Mouse (Mus musculus) Patski (cell line): Measurements from ENCODE around the gene Cald1. TPM values are rescaled to one million over a fixed set of nuclear protein-coding genes. Genes with fewer than 3 reads are reported as not detected.

Experiments
- ATAC-seq: fragments of 100-300 bp; one replicate; pipeline ENCODE4 v1.8.0; 2021
- CTCF ChIA-PET: fragments of 350-600 bp; sonication (Branson Sonifier 250); formaldehyde crosslinking; loops from one replicate; lab custom pipeline; 2022; ENCODE audit warnings: inconsistent platforms; lab: Charles Lee
- POLR2A ChIA-PET: fragments of 350-600 bp; sonication (Branson Sonifier 250); formaldehyde crosslinking; loops from one replicate; lab custom pipeline; 2022; ENCODE audit warnings: antibody characterized with exemption, inconsistent platforms; lab: Charles Lee
- DNase-seq: peaks from one replicate; pipeline ENCODE4 v3.0.0-alpha.2; 2011; ENCODE audit warnings: low read depth, low spot score
- H3K27me3 ChIP-seq: fragments of 371-371 bp; one replicate; pipeline ENCODE4 v1.5.1; 2021
- CTCF ChIP-seq: fragments of 100-300 bp; IDR thresholded peaks from one replicate; pipeline ENCODE4 v1.5.1; 2021
- in situ Hi-C: fragments of 300-500 bp; cut with MboI; formaldehyde crosslinking; loops from 3 replicates; pipeline ENCODE4 v1.11.1; 2018; ENCODE audit warnings: low pct_unique_long_range_greater_than_20kb, mixed read lengths
- polyA plus RNA-seq: library from polyadenylated mRNA; unstranded; gene quantifications from one replicate; pipeline ENCODE4 v1.2.3, GENCODE M21; 2021

Gene Cald1
- polyA plus RNA-seq, 1 experiment from 2014 or later, result 800 TPM

- no peaks in the 10 kb centered on the region for H3K27me3 ChIP-seq
- TF ChIP-seq CTCF, result no peak
- in situ Hi-C loops, result no loop called here
- POLR2A ChIA-PET, result interaction anchor here (0.8 kb wide), 1 partner anchor 125 kb away, joined by 4 read pairs; no protein-coding TSS in a partner anchor
- ATAC-seq (no peak), DNase-seq (peak; percentile 12)
- CTCF ChIA-PET, result no interaction called here
Observed at GRCm38 (mm10) chr6:34714612-34715011, 116.3 kb downstream of the Cald1 start.

- ChIA-PET POLR2A (interaction anchor here (1.2 kb wide), 1 partner anchor 118 kb away, joined by 3 read pairs; the partner anchor contains the start of gene Cald1), CTCF (interaction anchor here (1.9 kb wide), 1 partner anchor 31 kb away, joined by 4 read pairs; no protein-coding TSS in a partner anchor)
- ATAC-seq (no peak), DNase-seq (no peak)
- no peaks in the 10 kb centered on the region for H3K27me3 ChIP-seq
- no peak for TF ChIP-seq CTCF
- in situ Hi-C loops, result no loop called here
Observed at GRCm38 (mm10) chr6:34716206-34716887, 118.0 kb downstream of the Cald1 start.

GRCm38 (mm10) chr6:34716888-34717635 is 118.8 kb downstream of the Cald1 start:
- no peaks in the 10 kb centered on the region for H3K27me3 ChIP-seq
- ChIA-PET CTCF (interaction anchor here (0.7 to 1.9 kb wide), 6 partner anchors 8 to 161 kb away, joined by 3 to 7 read pairs (median 4); partner anchors contain the start of gene Cyren), POLR2A (interaction anchor here (0.9 to 1.2 kb wide), 2 partner anchors 59 to 118 kb away, joined by 3 read pairs; no protein-coding TSS in a partner anchor)
- ATAC-seq (peak; percentile 86), DNase-seq (peak; percentile 81)
- in situ Hi-C loops, result no loop called here
- TF ChIP-seq CTCF, result no peak

GRCm38 (mm10) chr6:34717651-34718050 is 119.4 kb downstream of the Cald1 start:
- in situ Hi-C loops, result no loop called here
- POLR2A ChIA-PET, result interaction anchor here (0.9 to 1.2 kb wide), 3 partner anchors 11 to 119 kb away, joined by 3 read pairs; no protein-coding TSS in a partner anchor
- no peak for TF ChIP-seq CTCF
- peak; percentile 36 for ATAC-seq
- CTCF ChIA-PET, result interaction anchor here (0.7 to 1.9 kb wide), 7 partner anchors 9 to 160 kb away, joined by 3 to 7 read pairs (median 4); partner anchors contain the start of gene Cyren
- H3K27me3 ChIP-seq, result no peaks in the 10 kb centered on the region
- no peak for DNase-seq

- ATAC-seq, result no peak
- in situ Hi-C loops, result no loop called here
- ChIA-PET CTCF (no interaction called here), POLR2A (interaction anchor here (0.6 to 1.3 kb wide), 3 partner anchors 9 to 36 kb away, joined by 3 read pairs; no protein-coding TSS in a partner anchor)
- no peak for TF ChIP-seq CTCF
- H3K27me3 ChIP-seq, result no peaks in the 10 kb centered on the region
- no peak for DNase-seq
Observed at GRCm38 (mm10) chr6:34719141-34719680, 120.9 kb downstream of the Cald1 start.

- ATAC-seq, result no peak
- ChIA-PET CTCF (interaction anchor here (0.8 kb wide), 1 partner anchor 10 kb away, joined by 3 read pairs; no protein-coding TSS in a partner anchor), POLR2A (interaction anchor here (0.6 kb wide), 1 partner anchor 102 kb away, joined by 3 read pairs; no protein-coding TSS in a partner anchor)
- in situ Hi-C loops, result no loop called here
- TF ChIP-seq CTCF, result no peak
- H3K27me3 ChIP-seq, result no peaks in the 10 kb centered on the region
- no peak for DNase-seq
Observed at GRCm38 (mm10) chr6:34720447-34720846, 122.1 kb downstream of the Cald1 start.

- POLR2A ChIA-PET, result interaction anchor here (0.8 kb wide), 1 partner anchor 22 kb away, joined by 3 read pairs; no protein-coding TSS in a partner anchor
- ATAC-seq (no peak), DNase-seq (no peak)
- TF ChIP-seq CTCF, result no peak
- in situ Hi-C loops, result no loop called here
- CTCF ChIA-PET, result no interaction called here
- H3K27me3 ChIP-seq, result no peaks in the 10 kb centered on the region
Observed at GRCm38 (mm10) chr6:34721740-34722139, 123.4 kb downstream of the Cald1 start.

- CTCF ChIA-PET, result no interaction called here
- ATAC-seq, result no peak
Observed at GRCm38 (mm10) chr6:34722660-34723059, 124.4 kb downstream of the Cald1 start.

GRCm38 (mm10) chr6:34723250-34723904 is 125.1 kb downstream of the Cald1 start:
- ATAC-seq (no peak), DNase-seq (no peak)
- ChIA-PET POLR2A (no interaction called here), CTCF (no interaction called here)
- in situ Hi-C loops, result no loop called here
- no peaks in the 10 kb centered on the region for H3K27me3 ChIP-seq
- TF ChIP-seq CTCF, result no peak

More at GRCm38 (mm10) chr6:34722660-34723059, 124.4 kb downstream of the Cald1 start:
- POLR2A ChIA-PET, result interaction anchor here (0.6 kb wide), 1 partner anchor 99 kb away, joined by 3 read pairs; no protein-coding TSS in a partner anchor
- no peak for TF ChIP-seq CTCF
- in situ Hi-C loops, result no loop called here
- DNase-seq, result no peak
- H3K27me3 ChIP-seq, result no peaks in the 10 kb centered on the region

GRCm38 (mm10) chr6:34725660-34726059 is 127.4 kb downstream of the Cald1 start:
- H3K27me3 ChIP-seq, result no peaks in the 10 kb centered on the region
- no peak for TF ChIP-seq CTCF
- DNase-seq, result no peak
- ChIA-PET CTCF (no interaction called here), POLR2A (no interaction called here)
- in situ Hi-C loops, result no loop called here
- ATAC-seq, result no peak
